Mouse (Mus musculus): ENCODE measurements around the gene Cd276.

DNA sequence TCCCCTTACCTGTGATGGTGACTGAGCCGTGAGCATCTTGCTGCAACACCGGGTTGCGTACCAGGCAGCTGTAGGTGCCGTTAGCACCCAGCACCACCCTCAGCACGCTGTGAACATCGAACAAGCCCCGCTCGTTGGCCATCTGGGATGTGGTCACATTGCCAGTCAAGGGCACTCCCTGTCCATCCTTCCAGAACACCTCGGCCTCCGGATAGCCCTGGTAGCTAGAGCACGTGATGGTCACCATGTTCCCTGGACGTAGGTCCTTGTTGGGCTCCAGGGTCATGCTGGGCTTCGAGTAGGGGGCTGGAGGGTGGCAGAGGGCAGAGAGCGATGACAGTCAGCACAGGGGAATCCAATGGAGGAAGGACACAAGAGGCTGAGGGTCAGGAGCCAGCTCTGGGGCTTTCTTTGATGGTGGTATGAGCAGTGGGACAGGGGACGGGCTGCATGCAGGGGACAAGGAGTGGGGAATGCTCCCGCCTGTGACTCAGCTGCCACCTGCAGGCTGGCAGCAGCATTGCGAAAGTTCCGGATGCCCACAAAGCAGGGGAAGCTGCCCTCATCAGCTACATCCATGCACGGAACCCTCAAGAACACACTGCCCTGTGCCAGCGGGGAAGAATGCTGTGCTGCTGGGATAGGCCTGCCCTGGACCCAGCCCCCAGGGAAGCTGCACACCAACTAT, 19.6 kb downstream of the Cd276 start:
- peak; percentile 44; the same call in 1 of the 2 replicates for TF ChIP-seq CTCF (IDR thresholded peaks at IDR 0.05; ENCODE audit: extremely low read depth, insufficient read length, insufficient replicate concordance, low read depth, low read length)
- no peak for TF ChIP-seq POLR2A (IDR thresholded peaks at IDR 0.05; ENCODE audit: low read depth, low read length)
